Mouse (Mus musculus): ENCODE data around the gene Eri2.

Eri2 gene

GRCm38 (mm10) chr7:119793586-119794250, at the start of gene Eri2, which contains the start of gene Rexo5:
Gene Eri2 (minus strand): TSS chr7:119794058.
Gene Rexo5 (plus strand): TSS chr7:119794006.
- DNase-seq (ENCODE audit: low read depth, low spot score): peak; percentile 91

- no peak for DNase-seq (ENCODE audit: low read depth, low spot score)
These were observed 48.1 kb upstream of the Eri2 start for GRCm38 (mm10) chr7:119841820-119842449.

- DNase-seq (ENCODE audit: low read depth, low spot score): no peak
These were observed 42.3 kb upstream of the Eri2 start for GRCm38 (mm10) chr7:119835996-119836777.

DNA sequence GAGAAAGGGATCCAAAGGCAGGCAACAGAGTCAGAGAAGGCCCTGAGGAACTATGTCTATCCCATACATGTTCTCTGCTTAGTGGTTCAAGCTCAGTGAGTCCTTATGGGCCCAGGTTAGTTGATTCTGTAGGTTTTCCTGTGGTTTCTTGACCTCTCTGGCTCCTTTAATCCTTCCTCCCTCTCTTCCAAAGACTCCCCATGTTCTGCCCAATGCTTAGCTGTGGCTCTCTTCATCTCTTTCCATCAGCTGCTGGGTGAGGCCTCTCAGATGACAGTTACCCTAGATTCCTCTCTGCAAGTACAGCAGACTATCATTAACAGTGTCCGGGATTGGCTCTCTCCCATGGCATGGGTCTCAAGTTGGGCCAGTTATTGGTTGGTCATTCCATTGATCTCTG, 41.5 kb upstream of the Eri2 start:
- DNase-seq (ENCODE audit: low read depth, low spot score): no peak

GRCm38 (mm10) chr7:119808723-119809122, 14.9 kb upstream of the Eri2 start:
- DNase-seq (ENCODE audit: low read depth, low spot score): no peak

DNA sequence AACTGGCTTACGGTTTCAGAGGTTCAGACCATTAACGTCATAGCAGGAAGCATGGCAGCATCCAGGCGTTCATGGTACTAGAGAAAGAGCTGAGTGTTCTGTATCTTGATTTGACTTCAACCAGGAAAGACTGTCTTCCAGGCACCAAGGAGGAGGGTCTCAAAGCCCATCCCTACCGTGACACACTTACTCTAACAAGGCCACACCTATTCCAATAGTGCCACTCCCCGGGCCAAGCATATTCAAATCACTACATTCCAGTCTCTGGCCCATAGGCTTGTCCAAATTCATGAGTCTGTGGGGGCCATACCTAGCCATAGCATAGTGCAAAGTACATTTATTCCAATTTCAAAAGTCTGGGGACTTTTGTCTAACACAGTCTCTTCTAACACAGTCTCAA, 13.5 kb upstream of the Eri2 start:
- DNase-seq (ENCODE audit: low read depth, low spot score): no peak

GRCm38 (mm10) chr7:119800991-119801390, 7.1 kb upstream of the Eri2 start:
- no peak for DNase-seq (ENCODE audit: low read depth, low spot score)

GRCm38 (mm10) chr7:119800488-119800887, 6.6 kb upstream of the Eri2 start:
- DNase-seq (ENCODE audit: low read depth, low spot score): no peak

DNA sequence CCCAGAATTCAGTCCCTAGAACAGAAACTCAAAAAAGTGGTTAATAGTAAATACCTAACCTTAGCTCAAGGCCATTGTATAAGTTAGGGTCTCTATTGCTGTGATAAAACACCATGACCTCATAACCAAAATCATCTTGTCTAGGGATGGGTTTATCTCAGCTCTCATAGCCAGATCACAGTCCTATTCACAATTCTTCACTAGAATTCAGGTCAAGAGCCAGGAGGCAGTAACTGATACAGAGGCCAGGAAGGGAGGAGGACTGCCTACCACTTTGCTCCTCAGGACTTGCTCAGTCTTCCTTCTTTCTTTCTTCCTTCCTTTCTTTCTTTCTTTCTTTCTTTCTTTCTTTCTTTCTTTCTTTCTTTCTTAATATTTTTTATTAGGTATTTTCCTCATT, 1.5 kb upstream of the Eri2 start:
- DNase-seq (ENCODE audit: low read depth, low spot score): no peak

DNA sequence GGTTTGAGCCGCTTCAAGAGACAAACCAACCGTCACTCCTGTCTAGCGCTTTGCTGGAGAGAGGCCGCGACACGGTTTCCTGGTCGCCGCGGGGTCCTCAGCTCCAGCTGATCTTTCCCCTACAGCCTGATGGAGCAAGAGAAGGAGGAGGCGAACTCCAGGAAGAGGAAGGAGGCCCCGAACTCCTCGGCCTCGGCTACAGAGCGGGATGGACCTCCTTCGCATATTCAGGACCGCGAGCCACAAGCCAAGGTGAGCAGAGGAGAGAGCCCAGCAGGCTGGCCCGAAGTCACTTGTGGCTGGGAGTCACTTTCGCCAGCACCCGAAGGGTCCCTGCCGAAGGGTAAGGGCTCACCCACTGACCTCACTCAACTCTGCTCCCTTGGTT, 387 bp upstream of the Eri2 start:
- DNase-seq (ENCODE audit: low read depth, low spot score): no peak

- no peak for DNase-seq (ENCODE audit: low read depth, low spot score)
These were observed 4.8 kb downstream of the Eri2 start for GRCm38 (mm10) chr7:119789024-119789423.

DNA sequence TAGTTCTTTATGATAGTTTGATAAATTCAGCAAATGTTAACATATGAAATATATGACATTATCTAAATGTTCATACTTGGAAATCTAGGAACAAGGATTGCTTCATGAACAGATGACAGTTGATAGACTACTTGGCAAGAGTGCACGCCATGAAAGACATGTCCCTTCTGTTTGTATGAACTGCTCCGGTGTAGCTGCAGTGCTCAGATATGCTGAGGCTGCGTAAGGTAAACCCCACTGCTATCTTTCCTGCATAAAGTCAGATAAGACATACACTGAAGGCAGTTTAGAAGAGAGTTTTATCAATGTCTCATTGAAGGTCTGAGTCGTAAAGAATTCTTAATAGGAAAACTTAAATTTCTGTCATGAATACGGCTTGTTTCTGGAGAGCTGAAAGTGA, 8.9 kb downstream of the Eri2 start:
- DNase-seq (ENCODE audit: low read depth, low spot score): no peak

GRCm38 (mm10) chr7:119783453-119783852, 10.4 kb downstream of the Eri2 start:
- DNase-seq (ENCODE audit: low read depth, low spot score): no peak

GRCm38 (mm10) chr7:119769895-119770294, 24.0 kb downstream of the Eri2 start:
- DNase-seq (ENCODE audit: low read depth, low spot score): no peak

- no peak for DNase-seq (ENCODE audit: low read depth, low spot score)
These were observed 26.9 kb downstream of the Eri2 start for GRCm38 (mm10) chr7:119766996-119767395.

DNA sequence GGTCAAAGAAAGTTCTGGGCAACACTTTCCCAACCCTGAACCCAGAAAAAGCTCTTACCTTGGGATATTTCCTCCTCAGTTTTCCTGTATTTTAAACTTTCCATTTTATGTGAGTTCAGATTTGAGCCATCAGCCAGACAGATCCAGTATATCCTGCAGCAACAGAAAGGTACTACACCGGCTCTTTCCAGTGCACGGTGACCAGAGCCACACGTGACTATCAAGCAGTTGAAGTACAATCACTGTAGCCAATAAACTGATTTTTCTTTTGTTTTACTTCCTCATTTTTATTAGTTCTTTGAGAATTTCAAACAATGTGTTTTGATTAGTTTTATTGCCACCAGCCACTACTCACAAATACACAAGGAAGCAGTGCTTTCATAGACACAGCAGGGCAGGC, 29.5 kb downstream of the Eri2 start:
- no peak for DNase-seq (ENCODE audit: low read depth, low spot score)

DNA sequence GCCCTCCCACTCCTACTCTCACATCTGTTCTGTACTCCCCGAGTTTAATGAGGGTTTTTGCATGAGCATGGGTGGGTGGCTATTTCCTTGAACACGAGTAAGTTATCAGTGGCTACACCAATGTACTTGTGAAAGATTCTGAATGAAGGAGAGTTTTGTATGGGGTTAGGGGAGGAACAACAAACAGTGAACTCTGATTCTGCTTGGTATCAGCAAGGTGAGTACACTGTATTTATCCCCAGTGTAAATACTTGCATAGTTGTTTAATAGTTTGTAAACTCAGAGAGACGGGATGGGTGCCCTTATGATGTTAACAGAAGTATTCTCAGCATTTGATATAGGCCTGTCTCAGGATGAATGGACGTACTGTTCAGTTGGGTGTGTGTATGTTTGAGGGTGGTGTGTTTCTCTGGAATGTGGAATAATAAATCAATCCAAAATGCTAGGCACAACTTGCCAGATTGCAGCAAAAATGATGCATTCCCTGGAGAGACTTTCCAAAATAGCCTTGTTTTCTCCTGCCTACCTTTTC, 31.6 kb downstream of the Eri2 start:
- DNase-seq (ENCODE audit: low read depth, low spot score): no peak

- DNase-seq (ENCODE audit: low read depth, low spot score): no peak
These were observed 33.3 kb downstream of the Eri2 start, which contains the start of gene Acsm3 for GRCm38 (mm10) chr7:119760527-119760951. Gene Acsm3 (plus strand): TSS chr7:119760923.

DNA sequence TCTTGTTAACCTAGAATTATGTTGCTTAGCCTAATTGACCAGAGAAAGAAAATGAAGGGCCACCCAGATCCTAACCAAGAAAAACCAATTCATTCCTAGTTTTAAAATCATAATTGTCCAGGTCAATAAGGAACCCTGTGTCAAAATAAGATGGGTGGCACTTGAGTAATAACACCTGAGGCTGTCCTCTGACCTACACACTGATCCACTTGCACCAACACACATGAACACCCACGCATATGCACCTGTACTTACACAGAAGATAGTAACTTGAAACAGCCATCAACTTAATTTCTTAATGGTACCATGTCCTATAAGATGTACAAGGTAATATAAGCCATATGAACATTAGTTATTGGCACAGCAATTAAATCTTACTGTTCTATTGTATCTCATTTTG, 40.2 kb downstream of the Eri2 start:
- no peak for DNase-seq (ENCODE audit: low read depth, low spot score)

DNA sequence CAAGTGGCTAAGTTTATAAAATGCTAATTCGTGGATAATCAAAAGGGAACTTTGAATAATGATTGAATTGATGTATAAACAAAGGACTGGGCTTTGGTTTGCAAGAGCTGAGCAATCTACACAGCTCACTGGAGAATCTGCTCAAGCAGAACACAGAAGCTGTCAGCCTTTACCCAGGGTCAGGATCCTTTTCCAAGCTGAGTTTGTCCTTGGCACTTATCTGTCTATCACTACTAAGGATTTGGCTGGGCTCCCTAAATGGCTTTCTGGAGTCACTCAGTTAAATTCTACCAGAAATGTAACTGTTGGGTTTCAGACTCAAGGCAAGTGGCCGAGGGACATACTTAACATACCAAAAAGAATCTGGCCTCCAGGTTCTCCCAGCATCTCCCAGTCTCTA, 43.9 kb downstream of the Eri2 start:
- no peak for DNase-seq (ENCODE audit: low read depth, low spot score)

GRCm38 (mm10) chr7:119748761-119749160, 45.1 kb downstream of the Eri2 start:
- no peak for DNase-seq (ENCODE audit: low read depth, low spot score)

- DNase-seq (ENCODE audit: low read depth, low spot score): no peak
These were observed 48.0 kb downstream of the Eri2 start for GRCm38 (mm10) chr7:119745869-119746268.

Data from mesoderm, embryonic 11.5 days (tissue).